Mouse (Mus musculus): ENCODE results near the gene Cubn.

GRCm38 (mm10) chr2:13357885-13358552 lies 133.6 kb downstream of the Cubn start:
- TF ChIP-seq CTCF (conservative IDR thresholded peaks at IDR 0.05; ENCODE audit: low read length): no peak
- no peak for TF ChIP-seq POU5F1 (IDR thresholded peaks at IDR 0.05; ENCODE audit: borderline replicate concordance, low read length)
- TF ChIP-seq NANOG (IDR thresholded peaks at IDR 0.05; ENCODE audit: borderline replicate concordance, low read length): no peak
